Mouse (Mus musculus) cerebellum, postnatal 10 days (tissue): ENCODE data around the gene Taok2.
A peak's percentile ranks its signal among the peaks of the same experiment; 100 is the strongest.

Source experiments
- DNase-seq, 2 experiments: peaks; one replicate each; pipeline ENCODE4 v3.0.0; 2021; ENCODE audit warnings: mixed read lengths in 2 of 2

Gene Taok2

DNA sequence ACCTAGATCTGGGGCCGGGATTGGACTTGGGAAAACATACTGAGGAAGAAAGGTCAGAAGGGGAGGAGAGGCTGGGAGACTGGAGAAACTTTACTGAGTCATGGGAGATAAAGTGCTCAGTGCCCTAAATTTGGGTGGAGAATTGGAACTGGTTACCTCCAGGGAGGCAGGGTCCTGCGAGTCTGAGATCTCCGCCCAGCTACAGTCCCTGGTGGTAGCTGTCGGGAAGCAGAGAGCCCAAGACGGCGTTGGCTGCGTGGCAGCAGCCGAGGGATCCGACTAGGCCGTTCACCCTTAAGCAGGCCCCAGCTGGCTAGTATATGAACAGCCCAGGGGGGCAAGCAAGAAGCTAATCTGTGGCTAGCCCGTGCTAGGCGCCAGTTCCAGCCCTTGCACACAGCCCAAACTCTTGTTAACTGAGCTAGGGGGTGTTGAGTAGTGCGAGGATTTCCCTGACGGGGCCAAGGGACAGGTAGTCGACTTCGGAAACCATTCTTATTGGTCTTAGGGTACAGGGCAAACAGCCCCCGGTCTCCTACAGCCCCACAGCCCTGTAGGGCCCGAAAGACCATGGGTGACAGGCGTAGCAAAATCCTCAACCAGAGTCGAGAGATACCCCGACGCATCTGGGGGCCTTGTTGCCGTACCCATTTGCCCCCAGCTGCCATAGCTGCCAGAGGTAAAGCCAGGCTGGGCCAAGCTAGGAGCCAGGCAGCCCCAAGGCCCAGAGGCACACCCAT lies 14.6 kb downstream of the Taok2 start:
- DNase-seq = no peak

DNA sequence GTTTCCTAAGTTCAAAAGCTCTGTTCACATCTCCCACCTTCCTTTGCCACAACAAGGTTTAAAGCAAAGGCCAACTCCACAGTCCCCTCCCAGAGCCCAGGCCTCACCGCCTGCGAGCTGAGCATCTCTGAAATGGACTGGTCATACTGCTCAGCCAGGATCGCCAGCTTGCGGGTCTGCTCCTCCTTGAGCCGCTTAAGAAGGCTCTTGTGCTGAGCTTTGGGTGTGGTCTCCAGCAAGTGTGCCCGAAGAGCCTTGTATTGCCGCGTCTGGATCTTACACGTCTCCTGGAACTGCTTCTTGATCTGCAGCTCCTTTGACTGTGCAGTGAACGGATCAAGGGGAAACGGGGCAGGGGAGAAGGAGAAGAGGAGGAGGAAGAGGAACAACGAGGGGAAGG lies 16.5 kb downstream of the Taok2 start:
- no peak for DNase-seq

DNA sequence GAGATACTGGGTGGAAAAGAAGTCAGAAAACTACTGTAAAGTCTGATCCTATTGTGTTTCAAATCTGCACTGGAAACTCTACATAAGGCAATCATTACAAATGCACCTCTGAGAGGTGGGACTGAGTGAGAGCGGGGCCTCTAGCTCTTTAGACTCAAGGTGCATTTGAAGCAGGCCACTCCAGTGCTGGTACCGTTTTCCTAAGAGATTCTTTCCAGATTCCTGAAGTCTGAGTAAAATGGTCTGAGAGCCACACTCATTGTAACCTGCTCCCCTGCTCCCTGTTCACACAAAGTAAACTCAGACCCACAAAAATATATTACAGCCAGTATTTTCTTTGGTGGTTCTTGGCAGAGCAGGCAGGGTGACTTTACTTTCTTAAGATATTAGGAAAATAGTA lies 17.0 kb downstream of the Taok2 start:
- DNase-seq = no peak

DNA sequence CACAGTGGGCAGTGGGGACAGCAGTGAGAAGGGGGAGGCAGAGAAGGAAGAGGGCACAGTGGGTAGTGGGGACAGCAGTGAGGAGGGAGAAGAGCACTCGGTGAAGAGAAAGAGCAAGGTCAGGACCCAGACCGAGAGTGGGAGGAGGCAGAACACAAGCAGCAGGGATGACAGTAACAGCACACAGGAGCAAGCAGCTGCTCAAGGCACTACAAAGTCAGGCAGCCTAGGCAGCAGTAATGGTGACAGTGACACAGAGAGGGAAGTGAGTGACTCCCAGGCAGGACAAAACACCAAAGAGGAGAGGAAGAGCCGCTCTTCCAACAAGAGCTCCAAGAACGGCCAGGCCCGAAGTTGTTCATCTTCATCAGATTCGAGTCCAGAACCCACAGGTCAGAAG lies 20.7 kb downstream of the Taok2 start:
- DNase-seq = no peak

DNA sequence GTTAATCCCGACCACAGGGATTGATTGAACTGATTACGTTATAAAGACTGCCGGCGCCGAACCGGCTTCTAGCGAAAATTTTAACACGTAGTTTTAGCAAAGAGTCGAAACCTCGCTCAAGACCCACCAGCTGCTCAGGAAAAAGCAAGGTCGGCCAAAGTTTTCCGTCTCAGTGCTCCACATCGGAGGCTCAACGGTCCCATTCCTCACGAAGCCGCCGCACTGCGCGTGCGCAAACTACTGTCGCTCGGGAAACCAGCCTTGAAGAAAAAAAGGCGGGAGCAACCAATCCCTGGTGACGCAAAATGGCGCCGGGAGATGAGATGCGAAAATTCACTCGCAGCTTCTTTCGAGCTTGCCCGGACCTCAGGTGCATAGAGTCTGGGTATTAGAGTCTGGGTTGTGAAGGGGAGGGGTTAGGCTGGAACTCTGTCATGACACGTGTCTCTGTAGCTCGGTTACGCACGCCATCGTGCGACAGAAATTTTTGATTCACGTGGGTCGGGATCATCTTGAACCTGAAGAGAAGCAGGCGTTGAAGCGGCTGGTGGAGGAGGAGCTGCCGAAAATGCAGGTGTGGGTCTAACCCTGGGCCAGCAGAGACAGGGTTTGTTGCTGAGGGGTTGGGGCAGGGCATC lies 22.2 kb downstream of the Taok2 start, which contains the start of gene Ino80e:
Gene Ino80e (minus strand): TSS at position 231 of the 638 bp plus-strand sequence.
- peak; percentile 98 for DNase-seq

DNA sequence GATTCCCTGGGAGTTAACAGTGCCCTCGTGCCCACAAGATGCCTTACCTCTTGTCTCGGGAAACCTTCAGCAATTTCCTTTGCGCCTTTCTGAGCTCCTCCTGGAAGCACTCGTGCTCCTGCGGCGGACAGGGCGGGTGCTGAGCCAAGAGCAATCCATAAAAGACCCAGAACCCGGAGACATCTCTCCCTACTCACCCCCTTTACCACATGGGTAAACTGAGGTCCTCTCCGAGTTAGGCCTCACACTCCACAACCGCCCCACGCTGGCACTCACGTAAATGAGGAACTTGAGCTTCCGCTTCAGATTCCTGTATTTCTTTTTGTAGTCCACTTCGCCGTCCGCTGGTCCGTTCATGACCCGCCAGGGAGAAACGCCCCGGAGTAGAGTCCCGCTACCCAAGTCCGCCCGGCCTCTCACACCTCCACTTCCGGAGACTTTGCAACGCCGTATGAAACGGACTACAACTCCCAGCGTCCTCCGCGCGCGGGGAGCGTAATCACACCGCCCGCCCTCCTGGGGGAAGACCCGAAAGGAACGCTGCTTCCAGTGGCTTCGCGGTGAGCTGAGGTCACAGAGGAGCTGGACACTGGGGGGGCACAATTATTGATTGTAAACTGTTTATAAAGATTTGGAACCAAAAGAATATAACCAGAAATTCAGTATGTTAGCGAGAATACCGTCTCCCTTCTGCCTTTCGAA lies 22.9 kb downstream of the Taok2 start, which contains the start of gene Hirip3:
Gene Hirip3 (plus strand): TSS at position 544 of the 702 bp plus-strand sequence.
- peak; percentile 98 to 99 for DNase-seq

DNA sequence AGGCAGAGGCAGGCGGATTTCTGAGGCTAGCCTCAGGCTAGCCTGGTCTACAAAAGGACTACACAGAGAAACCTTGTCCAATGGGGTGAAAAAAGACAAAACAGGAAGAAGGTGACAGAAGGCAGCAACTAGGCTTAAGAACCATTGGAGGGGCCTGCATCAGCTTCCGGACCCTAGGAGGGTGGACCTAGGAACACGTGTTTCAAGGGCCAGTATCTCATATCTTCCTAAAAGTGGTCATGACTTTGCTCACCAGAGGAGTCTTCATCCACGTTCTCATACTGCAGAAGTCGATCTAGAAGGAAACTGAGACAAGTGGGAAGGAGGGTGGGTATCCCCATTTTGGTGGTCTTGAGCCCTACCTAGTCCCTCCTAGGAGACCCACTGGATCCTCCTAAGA lies 23.5 kb downstream of the Taok2 start:
- DNase-seq = no peak

DNA sequence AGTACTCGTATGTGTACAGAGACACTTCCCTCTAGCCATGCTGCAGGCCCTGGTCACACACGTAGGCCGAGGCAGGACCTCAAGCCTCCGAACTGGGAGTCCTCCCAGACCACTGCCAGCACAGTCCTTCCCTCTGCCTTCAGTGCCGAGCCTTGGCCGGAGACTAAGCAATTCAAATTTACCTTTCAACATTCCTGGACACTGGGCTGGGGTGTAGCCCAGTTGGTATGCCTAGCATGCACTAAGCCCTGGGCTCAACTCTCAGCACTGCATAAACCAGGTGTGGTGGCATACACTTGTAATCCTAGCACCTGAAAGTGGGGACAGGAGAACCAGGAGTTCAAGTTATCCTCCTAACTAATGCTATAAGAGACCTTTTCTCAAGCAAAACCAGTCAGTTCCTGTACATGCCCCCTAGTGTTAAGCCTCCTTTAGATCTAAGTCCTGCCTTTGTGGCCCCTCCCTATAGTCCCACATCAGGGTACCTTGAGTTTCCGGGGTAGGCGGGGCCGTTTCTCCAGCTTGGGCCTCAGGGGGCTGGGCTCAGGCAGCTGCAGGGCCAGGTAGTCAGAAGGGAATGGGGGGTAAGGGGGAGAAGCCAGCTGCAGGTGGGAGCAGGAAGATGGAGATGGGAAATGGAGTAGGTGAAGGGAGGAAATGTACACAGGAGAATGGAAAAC lies 27.6 kb downstream of the Taok2 start:
- DNase-seq = no peak

DNA sequence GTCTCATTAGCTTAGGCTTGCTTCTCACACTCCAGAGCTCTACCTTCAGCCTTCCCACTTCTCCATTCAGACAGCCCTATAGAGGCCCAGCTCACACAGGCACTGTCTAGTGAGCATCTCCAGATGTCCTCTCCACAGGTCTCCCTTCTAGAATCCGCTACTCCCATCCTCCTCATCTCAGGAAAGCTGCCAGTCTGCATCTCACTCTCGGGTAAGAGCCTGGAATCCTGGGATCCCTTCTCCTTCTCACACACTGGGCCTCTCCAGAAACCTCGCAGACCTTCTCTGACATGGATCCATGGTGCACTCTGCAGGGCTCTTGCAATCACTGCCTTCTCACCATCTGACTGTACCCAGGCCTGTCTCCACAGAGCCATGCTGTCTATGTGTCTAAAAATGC lies 28.9 kb downstream of the Taok2 start:
- peak; percentile 60 to 62 for DNase-seq

DNA sequence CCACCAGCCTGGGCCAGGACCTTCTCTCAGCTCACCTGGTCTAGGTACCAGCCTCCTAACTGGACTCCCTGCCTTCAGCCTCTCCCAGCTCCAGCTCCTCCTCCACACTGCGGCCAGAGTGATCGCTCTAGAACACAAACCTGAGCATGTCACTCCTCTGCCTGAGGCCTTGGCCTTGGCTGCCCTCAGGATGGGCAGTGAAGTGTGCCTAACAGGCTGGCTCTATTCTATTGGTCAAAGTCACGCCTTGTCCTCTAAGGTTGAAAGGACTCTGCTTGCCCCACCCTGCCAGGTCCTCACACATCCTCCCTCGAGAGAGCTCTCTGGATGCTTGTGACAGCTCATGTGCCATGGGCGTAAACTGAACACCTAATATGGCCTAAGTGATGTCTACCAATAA lies 31.0 kb downstream of the Taok2 start:
- peak in 1 of 2 experiments; percentile 35 for DNase-seq

DNA sequence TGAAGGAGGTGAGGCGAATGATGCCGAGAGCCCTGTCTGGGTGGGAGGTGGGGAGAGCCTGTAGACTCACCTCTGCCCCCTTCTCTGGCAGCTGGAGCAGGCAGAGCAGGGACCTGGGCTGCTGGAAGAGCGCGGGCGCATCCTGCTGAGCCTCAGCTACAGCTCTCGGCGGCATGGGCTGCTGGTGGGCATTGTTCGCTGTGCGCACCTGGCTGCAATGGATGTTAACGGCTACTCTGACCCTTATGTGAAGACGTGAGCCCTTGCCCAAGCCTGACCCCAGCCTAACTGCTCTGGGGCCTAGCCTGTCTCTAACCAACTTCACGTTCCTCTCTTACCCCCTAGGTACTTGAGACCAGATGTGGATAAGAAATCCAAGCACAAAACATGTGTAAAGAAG lies 33.3 kb downstream of the Taok2 start:
- DNase-seq = no peak

DNA sequence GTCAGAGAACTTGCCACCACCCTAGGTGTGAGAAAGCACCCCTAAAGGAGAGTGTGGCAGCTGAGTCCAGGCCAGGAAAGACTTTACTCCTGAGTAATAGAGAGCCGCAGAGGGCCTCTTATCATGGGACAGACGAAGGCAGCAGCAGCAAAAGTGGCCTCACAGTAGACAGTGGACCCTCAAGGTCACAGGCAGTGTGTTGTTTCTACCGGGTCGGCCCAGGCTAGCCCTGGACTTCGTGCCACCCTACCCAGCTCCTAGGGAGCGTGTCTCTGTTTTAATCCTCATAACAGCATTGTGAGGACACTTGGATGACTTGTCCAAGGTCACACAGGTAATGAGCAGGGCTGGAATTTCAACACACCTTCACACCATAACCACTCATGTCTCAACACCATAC lies 34.3 kb downstream of the Taok2 start:
- no peak for DNase-seq

DNA sequence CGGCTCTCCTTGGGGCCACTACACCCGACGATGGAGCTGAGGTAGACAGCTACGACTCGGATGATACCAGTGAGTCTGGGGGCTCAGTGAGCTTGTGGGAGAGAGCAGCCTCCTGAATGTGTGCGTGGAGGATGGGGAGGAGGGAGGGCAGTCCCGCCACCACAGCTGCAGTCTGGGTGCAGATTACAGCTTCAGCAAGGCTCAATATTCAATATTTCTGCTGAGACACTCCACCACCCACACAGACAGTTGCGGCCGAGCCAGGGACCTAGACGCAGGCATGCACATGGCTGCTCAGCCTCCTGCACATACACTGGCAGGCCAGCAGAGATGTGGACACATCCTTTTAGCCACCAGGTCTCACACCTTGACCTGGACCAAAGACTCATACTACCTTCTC lies 35.7 kb downstream of the Taok2 start:
- peak in 1 of 2 experiments; percentile 24 for DNase-seq

DNA sequence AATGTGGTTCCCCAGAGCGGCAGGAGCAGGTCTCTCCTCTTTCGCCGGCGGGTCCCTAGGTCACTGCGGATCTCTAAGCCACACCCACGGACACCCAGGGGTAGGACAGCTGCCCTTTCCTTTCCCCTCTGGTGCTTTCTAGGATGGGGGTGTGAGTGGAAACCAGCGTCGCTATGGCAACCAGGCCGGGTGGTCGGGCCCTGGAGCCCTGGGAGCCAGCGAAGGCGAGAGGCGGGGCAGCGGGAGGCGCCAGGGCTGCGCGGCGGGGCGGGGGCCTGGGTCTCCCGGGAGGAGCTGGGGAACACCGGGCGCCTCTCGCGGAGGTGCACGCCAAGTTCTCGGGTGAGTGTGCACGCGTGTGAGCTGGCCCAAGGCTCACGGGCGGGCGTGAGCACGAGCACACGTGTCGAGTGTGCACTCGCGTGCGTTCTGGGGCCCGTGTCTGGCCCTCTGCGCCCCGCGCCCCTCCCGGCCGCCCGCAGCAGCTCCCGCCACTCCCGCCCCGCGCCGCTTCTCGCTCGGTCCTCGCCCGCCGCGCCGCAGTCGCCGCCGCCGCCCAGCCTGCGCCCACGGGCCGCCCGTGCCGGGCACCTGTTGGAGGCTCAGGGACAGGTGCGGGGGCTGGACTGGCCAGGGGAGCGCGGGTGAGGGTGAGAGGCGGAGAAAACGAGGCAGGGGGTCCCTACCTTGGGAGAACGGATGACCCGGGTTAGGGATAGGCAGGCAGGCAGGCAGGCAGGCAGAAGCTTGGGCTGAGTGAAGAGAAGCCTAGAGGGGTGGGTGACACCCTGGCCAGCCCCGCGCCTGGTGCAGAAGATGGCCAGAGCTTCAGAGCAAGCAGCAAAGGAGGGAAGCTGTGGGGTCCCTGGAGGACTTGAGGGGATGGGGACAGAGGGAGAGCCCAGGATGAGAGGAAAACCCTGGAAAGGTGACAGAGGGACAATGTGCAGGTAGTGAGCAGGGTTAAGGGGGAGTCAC lies 36.8 kb downstream of the Taok2 start:
- peak; percentile 69 to 73 for DNase-seq

DNA sequence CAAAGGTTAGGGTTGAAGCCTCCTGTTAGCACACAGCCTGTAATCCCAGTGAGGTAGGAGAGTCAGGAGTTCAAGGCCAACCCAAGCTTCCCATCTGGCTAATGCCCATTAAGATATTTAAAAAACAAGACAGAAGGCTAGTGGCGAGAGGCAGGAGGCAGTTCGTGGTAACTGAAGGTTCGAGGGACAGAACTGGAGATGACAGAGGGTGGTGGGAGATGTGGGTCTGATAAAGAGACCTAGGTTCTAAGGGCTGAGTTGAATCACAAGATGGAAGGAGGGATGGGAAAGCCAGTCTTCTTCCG lies 37.4 kb downstream of the Taok2 start, which contains the start of gene Doc2a:
Gene Doc2a (plus strand): TSS at position 301 of the 305 bp plus-strand sequence.
- DNase-seq = no peak

DNA sequence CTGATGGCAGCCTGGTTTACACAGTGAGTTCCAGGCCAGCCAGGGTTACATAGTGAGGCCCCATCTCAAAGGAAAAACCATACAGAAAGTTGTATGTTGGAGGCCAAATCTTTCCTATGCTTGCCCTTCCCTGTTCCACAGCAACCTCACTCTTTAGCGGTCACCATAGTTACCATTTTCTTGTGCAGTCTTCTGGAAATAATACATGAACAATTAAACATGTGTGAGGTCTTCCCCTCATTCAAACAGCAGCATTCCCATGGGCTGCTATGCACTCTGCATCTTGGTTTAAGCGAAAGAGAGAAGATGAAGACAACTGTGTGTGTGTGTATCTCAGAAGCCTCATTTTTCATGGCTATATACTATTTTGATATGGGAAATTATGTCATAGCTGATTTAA lies 39.0 kb downstream of the Taok2 start:
- no peak for DNase-seq

DNA sequence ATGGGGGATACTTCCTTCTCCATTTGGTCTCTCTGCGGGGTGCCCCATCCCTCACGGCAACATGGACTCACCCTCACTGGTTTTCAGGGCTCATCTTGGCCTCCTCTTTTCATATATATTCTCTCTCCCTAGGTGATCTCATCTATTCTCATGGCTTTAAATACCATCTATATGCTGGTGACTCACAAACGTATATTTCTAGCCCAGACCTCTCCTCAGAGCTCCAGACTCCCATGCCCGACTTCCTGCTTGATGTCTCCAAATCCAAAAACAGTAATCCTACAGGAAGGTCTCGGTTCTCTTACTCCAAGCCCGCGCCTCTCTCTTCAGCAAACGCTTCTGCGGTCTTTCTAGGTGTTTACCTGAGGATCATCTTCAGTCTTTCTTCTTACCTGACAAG lies 41.2 kb downstream of the Taok2 start:
- DNase-seq = peak in 1 of 2 experiments; percentile 57

DNA sequence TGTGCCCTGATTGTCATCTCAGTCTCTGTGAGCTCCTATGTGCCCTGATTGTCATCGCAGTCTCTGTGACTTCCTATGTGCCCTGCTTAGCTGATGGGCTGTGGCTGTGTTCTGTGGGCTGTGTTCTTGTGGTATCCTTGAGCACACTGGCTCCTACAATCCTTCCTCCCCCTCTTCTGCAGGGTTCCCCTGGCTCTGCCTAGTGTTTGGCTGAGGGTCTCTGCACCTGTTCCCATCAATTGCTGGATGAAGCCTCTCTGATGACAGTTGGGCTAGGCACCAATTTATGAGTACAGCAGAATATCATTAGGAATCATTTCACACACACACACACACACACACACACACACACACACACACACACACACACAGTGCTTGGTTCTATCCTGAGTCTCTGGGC lies 51.2 kb downstream of the Taok2 start:
- DNase-seq = peak; percentile 57 to 63

DNA sequence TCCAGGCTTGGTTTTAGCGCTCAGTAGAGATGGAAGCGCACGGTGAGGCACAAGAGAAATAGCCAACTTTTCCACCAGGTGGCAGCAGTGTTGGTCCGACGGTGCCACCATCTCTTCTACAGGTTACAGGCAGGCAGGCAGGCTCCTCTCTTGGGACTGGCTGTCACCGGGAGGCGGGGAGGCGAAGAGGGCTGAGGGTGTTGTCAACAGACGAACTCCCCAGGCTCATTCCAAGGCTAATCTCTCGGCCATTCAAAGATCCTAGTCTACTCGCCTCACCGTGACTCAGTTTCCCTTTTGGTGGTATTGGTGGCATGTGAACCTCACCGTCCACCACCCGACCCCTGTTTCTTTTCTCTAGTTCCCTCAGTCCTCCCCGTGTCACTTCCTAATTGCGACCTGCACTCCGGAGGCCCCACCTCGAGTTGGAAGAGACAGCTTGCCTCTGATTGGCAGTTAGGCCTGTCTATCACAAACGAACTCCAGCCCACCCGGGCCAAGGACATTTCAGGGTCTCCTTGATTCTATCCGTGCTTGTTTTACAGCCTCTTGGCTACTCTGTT lies 52.4 kb downstream of the Taok2 start:
- DNase-seq = peak; percentile 92 to 94

DNA sequence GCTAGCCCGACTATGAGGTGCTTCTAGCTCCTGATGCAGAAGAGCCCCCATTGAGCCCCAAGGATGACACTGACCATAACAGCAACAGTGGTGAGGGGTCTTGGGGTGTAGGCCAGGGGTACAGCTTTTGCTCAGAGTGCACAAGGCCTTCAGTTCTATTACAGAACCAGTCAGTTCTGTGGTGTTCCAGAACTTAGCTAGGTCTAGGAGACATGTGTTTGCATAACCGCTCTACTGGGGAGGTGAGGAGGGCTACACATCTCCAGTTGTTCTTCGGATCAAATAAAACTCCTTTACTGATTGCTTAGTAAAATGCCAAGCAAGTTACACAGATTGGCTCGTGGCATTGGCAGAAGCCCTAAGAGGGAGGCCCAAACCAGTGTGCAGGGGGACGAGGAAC lies 53.0 kb downstream of the Taok2 start, which contains the start of gene 4930451I11Rik:
Gene 4930451I11Rik (minus strand): TSS at position 101 of the 400 bp plus-strand sequence.
- DNase-seq = no peak

DNA sequence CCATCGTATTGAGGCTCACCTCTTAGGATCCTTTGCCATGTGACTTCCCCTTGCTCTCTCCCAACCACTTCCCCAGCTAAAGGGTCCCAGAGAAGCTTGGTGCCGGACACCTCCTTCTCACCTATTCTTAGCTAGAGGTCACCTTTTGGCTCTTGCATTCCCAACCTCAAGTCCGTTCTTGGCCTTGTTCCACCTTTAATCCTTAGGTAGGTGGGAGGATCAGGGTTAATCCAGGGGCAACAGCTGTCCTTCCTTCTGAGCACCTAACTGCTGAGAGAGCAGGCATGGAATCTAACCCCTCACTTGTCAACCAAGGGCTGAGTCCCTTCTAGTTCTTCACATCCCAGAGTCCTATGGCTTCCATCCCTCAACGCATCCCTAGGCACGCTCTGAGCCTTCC lies 58.6 kb downstream of the Taok2 start:
- no peak for DNase-seq

DNA sequence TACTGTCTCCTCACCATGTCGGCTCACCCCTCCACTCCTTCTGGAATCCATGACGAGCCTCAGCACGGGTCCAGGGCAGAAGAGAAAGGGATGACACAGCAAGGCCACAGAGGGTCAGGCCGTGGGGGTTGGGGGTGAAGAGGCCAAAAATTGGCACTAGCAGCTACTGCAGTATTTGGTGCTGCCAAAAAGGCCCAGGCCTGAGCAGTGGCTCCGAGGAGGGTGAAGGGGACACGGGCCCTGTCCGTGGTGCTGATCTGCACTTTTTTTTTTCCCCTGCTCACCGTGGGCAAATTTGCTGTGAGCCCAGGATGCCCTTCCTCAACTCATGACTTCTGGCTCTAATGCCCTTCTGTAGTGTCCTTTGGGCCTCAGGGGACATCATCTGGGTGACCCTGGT lies 59.1 kb downstream of the Taok2 start:
- no peak for DNase-seq
